Mouse (Mus musculus): ENCODE results near the gene Ccm2l. TPM values are rescaled to one million over a fixed set of nuclear protein-coding genes. Genes with fewer than 3 reads are reported as not detected.

The Ccm2l gene
- polyA plus RNA-seq, 1 experiment from 2014 or later = 0.89 TPM

- ATAC-seq (peak; percentile 89), DNase-seq (peak; percentile 76)
- Histone ChIP-seq H3K27me3 (ENCODE audit: insufficient read depth, low read length) (no peaks in the 10 kb centered on the region), H3K4me1 (ENCODE audit: insufficient read depth) (peaks cover 12% of the 10 kb centered on the region), H3K9ac (replicated peaks) (0 out of 2 replicates have a peak overlapping the region, but pooled peaks have one; percentile 26), H3K4me2 (ENCODE audit: low read depth, low read length) (peak overlapping the region; percentile 46), H3K4me3 (ENCODE audit: low read depth, low read length) (0 out of 2 replicates have a peak overlapping the region, but pooled peaks have one; percentile 5), H3K36me3 (replicated peaks; ENCODE audit: insufficient read depth, low read length) (no peaks in the 10 kb centered on the region), H3K9me3 (ENCODE audit: low read length) (no peaks in the 10 kb centered on the region), H3K27ac (ENCODE audit: low read depth) (peak overlapping the region; percentile 83)
- WGBS (ENCODE audit: insufficient replicate concordance) = 14% methylated on average over 10 of the region's 10 CpGs
- TF ChIP-seq EP300 (IDR thresholded peaks at IDR 0.05; ENCODE audit: low read depth) = peak; percentile 55
- TF ChIP-seq CTCF (IDR thresholded peaks at IDR 0.05; ENCODE audit: low read depth) = no peak
These were observed 24.9 kb downstream of the Ccm2l start for GRCm38 (mm10) chr2:153090551-153091165.

GRCm38 (mm10) chr2:153107046-153107766, 41.5 kb downstream of the Ccm2l start:
- TF ChIP-seq CTCF (IDR thresholded peaks at IDR 0.05; ENCODE audit: low read depth) (no peak), EP300 (IDR thresholded peaks at IDR 0.05; ENCODE audit: low read depth) (no peak)
- peak overlapping the region; percentile 70 for H3K4me2 ChIP-seq (ENCODE audit: low read depth, low read length)
- no peaks in the 10 kb centered on the region for H3K36me3 ChIP-seq (replicated peaks; ENCODE audit: insufficient read depth, low read length)
- DNase-seq = no peak
- no peak overlapping the region for H3K9ac ChIP-seq (replicated peaks)
- peaks cover 31% of the 10 kb centered on the region for H3K27me3 ChIP-seq (ENCODE audit: insufficient read depth, low read length)
- WGBS (ENCODE audit: insufficient replicate concordance) = 38% methylated on average over 23 of the region's 23 CpGs
- no peaks in the 10 kb centered on the region for H3K9me3 ChIP-seq (ENCODE audit: low read length)
- H3K27ac ChIP-seq (ENCODE audit: low read depth) = no peak overlapping the region
- H3K4me1 ChIP-seq (ENCODE audit: insufficient read depth) = peaks cover 17% of the 10 kb centered on the region; the same call in 1 of the 2 replicates
- no peak overlapping the region; the same call in 1 of the 2 replicates for H3K4me3 ChIP-seq (ENCODE audit: low read depth, low read length)
- ATAC-seq = no peak

DNA sequence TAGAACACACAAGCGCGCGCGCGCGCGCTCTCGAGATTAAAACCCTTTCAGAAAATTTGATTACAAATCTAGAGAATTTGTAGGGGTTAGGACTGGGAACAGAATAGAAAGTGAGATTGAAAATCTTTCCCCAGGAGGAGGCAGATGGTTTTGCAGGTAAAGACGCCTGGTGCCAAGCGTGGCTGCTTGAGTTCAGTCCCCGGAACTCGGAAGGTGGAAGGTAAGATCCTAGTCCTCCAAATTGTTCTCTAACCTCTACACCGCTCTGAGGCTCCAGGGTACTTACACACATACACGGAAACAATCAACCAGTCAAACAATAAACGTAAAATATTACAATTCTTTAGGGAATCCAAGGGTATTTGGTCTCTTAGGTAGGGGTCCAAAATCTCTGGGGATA, 42.0 kb downstream of the Ccm2l start:
- DNase-seq = no peak
- whole genome bisulfite sequencing (ENCODE audit: insufficient replicate concordance) = 6% methylated on average over 15 of the region's 15 CpGs
- H3K9me3 ChIP-seq (ENCODE audit: low read length) = no peaks in the 10 kb centered on the region
- peaks cover 31% of the 10 kb centered on the region for H3K27me3 ChIP-seq (ENCODE audit: insufficient read depth, low read length)
- peak overlapping the region; percentile 59 for H3K4me3 ChIP-seq (ENCODE audit: low read depth, low read length)
- H3K27ac ChIP-seq (ENCODE audit: low read depth) = no peak overlapping the region
- TF ChIP-seq CTCF (IDR thresholded peaks at IDR 0.05; ENCODE audit: low read depth) = no peak
- TF ChIP-seq EP300 (IDR thresholded peaks at IDR 0.05; ENCODE audit: low read depth) = no peak
- no peaks in the 10 kb centered on the region for H3K36me3 ChIP-seq (replicated peaks; ENCODE audit: insufficient read depth, low read length)
- H3K9ac ChIP-seq (replicated peaks) = no peak overlapping the region
- ATAC-seq = no peak
- peaks cover 17% of the 10 kb centered on the region; the same call in 1 of the 2 replicates for H3K4me1 ChIP-seq (ENCODE audit: insufficient read depth)
- H3K4me2 ChIP-seq (ENCODE audit: low read depth, low read length) = peak overlapping the region; percentile 70

GRCm38 (mm10) chr2:153108313-153109264, 42.8 kb downstream of the Ccm2l start, which contains the start of gene Hck:
Gene Hck, plus strand, starts transcription at chr2:153108468.
- peak; percentile 72 for ATAC-seq
- TF ChIP-seq EP300 (IDR thresholded peaks at IDR 0.05; ENCODE audit: low read depth) = no peak
- peak; percentile 22 for TF ChIP-seq CTCF (IDR thresholded peaks at IDR 0.05; ENCODE audit: low read depth)
- Histone ChIP-seq H3K9me3 (ENCODE audit: low read length) (no peaks in the 10 kb centered on the region), H3K9ac (replicated peaks) (peak within 1 kb of the TSS; percentile 63), H3K4me3 (ENCODE audit: low read depth, low read length) (peak within 1 kb of the TSS; percentile 59), H3K36me3 (replicated peaks; ENCODE audit: insufficient read depth, low read length) (no peaks in the 10 kb centered on the region), H3K27me3 (ENCODE audit: insufficient read depth, low read length) (peaks cover 31% of the 10 kb centered on the region), H3K27ac (ENCODE audit: low read depth) (peak within 1 kb of the TSS; percentile 70), H3K4me1 (ENCODE audit: insufficient read depth) (peaks cover 17% of the 10 kb centered on the region; the same call in 1 of the 2 replicates), H3K4me2 (ENCODE audit: low read depth, low read length) (peak within 1 kb of the TSS; percentile 70)
- 2% methylated on average over 52 of the region's 52 CpGs for WGBS (ENCODE audit: insufficient replicate concordance)
- peak; percentile 74 for DNase-seq

DNA sequence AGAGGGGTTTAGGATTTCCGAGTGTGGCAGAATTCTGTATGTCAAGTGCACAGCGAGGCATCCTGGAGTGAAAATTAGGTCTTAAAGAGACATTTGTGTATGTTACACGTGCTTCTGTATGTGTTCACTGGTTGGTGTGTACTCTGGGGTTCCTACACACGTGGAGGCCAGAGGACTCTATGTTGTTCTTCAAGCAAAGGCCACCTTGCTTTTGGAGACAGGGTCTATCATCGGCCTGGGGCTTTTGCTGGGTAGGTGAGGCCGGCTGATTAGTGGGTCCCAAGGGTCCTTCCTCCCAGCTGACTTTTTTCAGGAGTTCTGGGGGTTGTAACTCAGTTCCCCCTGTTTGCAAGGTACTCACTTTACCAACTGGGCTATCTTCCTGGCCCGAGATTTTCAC, 43.8 kb downstream of the Ccm2l start:
- H3K27me3 ChIP-seq (ENCODE audit: insufficient read depth, low read length) = peaks cover 31% of the 10 kb centered on the region
- no peak for ATAC-seq
- peak overlapping the region; percentile 70 for H3K4me2 ChIP-seq (ENCODE audit: low read depth, low read length)
- no peaks in the 10 kb centered on the region for H3K9me3 ChIP-seq (ENCODE audit: low read length)
- no peak overlapping the region for H3K9ac ChIP-seq (replicated peaks)
- no peak for DNase-seq
- H3K27ac ChIP-seq (ENCODE audit: low read depth) = no peak overlapping the region
- peaks cover 17% of the 10 kb centered on the region; the same call in 1 of the 2 replicates for H3K4me1 ChIP-seq (ENCODE audit: insufficient read depth)
- 0 out of 2 replicates have a peak overlapping the region, but pooled peaks have one; percentile 59 for H3K4me3 ChIP-seq (ENCODE audit: low read depth, low read length)
- H3K36me3 ChIP-seq (replicated peaks; ENCODE audit: insufficient read depth, low read length) = no peaks in the 10 kb centered on the region
- WGBS (ENCODE audit: insufficient replicate concordance) = 63% methylated on average over 7 of the region's 7 CpGs
- TF ChIP-seq EP300 (IDR thresholded peaks at IDR 0.05; ENCODE audit: low read depth) (no peak), CTCF (IDR thresholded peaks at IDR 0.05; ENCODE audit: low read depth) (no peak)

All from liver, postnatal 0 days (tissue).